In genomic region chr13:28952576-28953571, GRCm38 (mm10) we compare ENCODE assay signal across 8 mouse cellular contexts. TPM values are rescaled to one million over a fixed set of nuclear protein-coding genes. Genes with fewer than 3 reads are reported as not detected.
DNase-seq lines count a peak whose midpoint lies in the region; ATAC-seq and TF ChIP-seq lines count a peak whose summit lies in the region.

No protein-coding gene starts in this region.

- peaks cover 14% of the 10 kb centered on the region for H3K36me3 ChIP-seq in hindbrain, embryonic 14.5 days (replicated peaks; ENCODE audit: control insufficient read depth, insufficient read depth)

- ATAC-seq in activated CD4-positive, CD25-positive, alpha-beta regulatory T cell, adult 4 months: peak; percentile 33
- peak; percentile 60 for ATAC-seq in hindbrain, embryonic 14.5 days (ENCODE audit: low FRiP score)

- peak overlapping the region; percentile 90 for H3K4me2 ChIP-seq in hindbrain, embryonic 14.5 days (replicated peaks)

- peak overlapping the region; percentile 99 for H3K9ac ChIP-seq in hindbrain, embryonic 14.5 days

- intact Hi-C loops in gastrocnemius, adult 2 months (cut with DNase I): loop anchor here (5.0 to 10.0 kb wide), 5 partner anchors 66 to 536 kb away; no protein-coding TSS in a partner anchor

- H3K27ac ChIP-seq in gastrocnemius, adult 2 months: peak overlapping the region; percentile 83
- H3K27ac ChIP-seq in hindbrain, embryonic 14.5 days: peak overlapping the region; percentile 99

- H3K9me3 ChIP-seq in hindbrain, embryonic 14.5 days (ENCODE audit: control insufficient read depth, low read length): no peaks in the 10 kb centered on the region

- H3K4me1 ChIP-seq in hindbrain, embryonic 14.5 days (replicated peaks; ENCODE audit: control insufficient read depth, insufficient read depth, low read length): peaks cover 17% of the 10 kb centered on the region

- peak; percentile 67 for DNase-seq in cerebellum, postnatal 25 days
- peak; percentile 74 for DNase-seq in gastrocnemius, adult 2 months
- DNase-seq in hindbrain, embryonic 14.5 days (ENCODE audit: low spot score): peak; percentile 56
- peak; percentile 50 for DNase-seq in left cerebral cortex, adult 11 months (ENCODE audit: low spot score)
- peak; percentile 75 for DNase-seq in lung, postnatal 36 days
- peak; percentile 50 for DNase-seq in right cerebral cortex, postnatal 4 days
- DNase-seq in c-Kit-positive CD71-positive TER-119-positive erythroid progenitor cells, embryonic 14.5 days (ENCODE audit: low spot score): no peak

- H3K4me3 ChIP-seq in gastrocnemius, adult 2 months: peak overlapping the region; percentile 91
- peak overlapping the region; percentile 99 for H3K4me3 ChIP-seq in hindbrain, embryonic 14.5 days (replicated peaks; ENCODE audit: low read length)

- TF ChIP-seq CTCF in gastrocnemius, adult 2 months (IDR thresholded peaks at IDR 0.05): 0 out of 2 replicates have a peak, but pooled peaks have one; percentile 5

- under 1% methylated on average over 95 of the region's 98 CpGs for WGBS in hindbrain, embryonic 14.5 days

- H3K27me3 ChIP-seq in hindbrain, embryonic 14.5 days (ENCODE audit: control insufficient read depth, insufficient read depth, low read length): no peaks in the 10 kb centered on the region

RNA-seq across cellular contexts. Expression of gene Sox4, which starts 0.6 kb away (rescaled TPM):
- under 1 TPM; 0.14 to 0.40 TPM for polyA plus RNA-seq in activated CD4-positive, CD25-positive, alpha-beta regulatory T cell, adult 4 months (2017; shearing (Covaris generic))
- total RNA-seq in gastrocnemius, adult 2 months (2021): 1 to 10 TPM; 2.1 to 6.5 TPM
- polyA plus RNA-seq in hindbrain, embryonic 14.5 days (2014; fragmentation: Nextera tagmentation; extraction: Ambion mirVana): 182 and 195 TPM in 2 replicates

Comparison
In these comparisons a context has a peak if more than half of its experiments do, and no peak if none do; other contexts are left out.
1. RNA of gene Sox4, which starts 0.6 kb away (polyA plus RNA-seq): 182 to 195 TPM in hindbrain, embryonic 14.5 days; 0.14 to 0.40 TPM in activated CD4-positive, CD25-positive, alpha-beta regulatory T cell, adult 4 months; every median in the first group is over 100 times any median in the second.